Mouse (Mus musculus) kidney, adult 18-20 months (tissue): ENCODE measurements around the gene Gemin8.

Experiments used
- DNase-seq: peaks from one replicate; pipeline ENCODE4 v3.0.0; 2021

Gemin8 gene

GRCm38 (mm10) chrX:166169892-166170799 is at the start of gene Gemin8:
Gene Gemin8 (plus strand): TSS chrX:166170454.
- peak; percentile 94 for DNase-seq

DNA sequence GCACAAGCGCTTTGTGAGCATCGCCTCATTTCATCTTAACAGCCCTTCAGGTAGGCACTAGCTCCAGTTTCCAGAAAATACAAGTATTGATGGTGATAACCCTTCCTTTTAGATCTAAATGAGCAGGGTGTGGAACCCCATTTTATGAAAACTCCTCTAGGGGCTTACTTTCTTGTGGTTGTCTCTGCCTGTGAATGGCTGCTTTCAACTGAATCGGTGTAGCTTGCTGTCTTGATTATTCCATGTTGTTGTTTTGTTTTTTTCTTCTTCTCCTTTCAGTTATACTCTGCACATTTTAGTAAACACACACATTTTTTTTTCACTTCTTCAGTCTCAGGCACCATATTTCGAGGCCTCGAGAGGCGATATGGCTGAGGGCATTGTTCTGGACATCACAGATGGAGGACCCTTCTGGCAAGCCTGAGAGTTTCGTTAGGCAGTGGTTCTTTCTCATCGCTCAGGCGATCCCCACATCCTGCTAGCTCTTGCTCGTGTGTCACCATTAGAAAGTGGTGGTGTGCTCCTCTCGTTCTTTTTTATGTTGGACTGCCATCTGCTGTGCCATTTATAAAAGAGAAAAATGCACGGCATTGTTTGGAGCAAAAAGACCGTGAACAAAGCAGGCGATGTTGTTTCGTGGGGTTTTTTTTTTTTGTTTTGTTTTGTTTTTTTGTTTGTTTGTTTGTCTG is 23.0 kb upstream of the Gemin8 start:
- no peak for DNase-seq

DNA sequence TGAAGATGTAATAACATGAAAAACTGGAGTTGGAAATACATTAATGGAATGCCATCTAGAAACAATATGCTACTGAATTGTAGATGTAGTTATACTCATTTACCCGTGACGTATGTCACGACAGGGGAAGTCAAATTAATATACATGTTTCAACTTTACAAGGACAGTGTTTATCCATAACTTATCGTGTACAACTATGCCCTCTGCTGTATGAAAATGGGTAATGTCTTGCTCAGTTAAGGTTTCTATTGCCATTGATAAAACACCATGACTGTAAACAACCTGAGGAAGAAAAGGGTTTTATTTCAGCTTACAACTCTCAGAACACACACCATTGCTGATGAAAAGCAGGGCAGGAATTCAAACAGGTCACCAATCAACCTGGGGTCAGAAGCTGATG is 7.5 kb upstream of the Gemin8 start:
- no peak for DNase-seq

GRCm38 (mm10) chrX:166167307-166167706 is 2.9 kb upstream of the Gemin8 start:
- DNase-seq, result no peak

DNA sequence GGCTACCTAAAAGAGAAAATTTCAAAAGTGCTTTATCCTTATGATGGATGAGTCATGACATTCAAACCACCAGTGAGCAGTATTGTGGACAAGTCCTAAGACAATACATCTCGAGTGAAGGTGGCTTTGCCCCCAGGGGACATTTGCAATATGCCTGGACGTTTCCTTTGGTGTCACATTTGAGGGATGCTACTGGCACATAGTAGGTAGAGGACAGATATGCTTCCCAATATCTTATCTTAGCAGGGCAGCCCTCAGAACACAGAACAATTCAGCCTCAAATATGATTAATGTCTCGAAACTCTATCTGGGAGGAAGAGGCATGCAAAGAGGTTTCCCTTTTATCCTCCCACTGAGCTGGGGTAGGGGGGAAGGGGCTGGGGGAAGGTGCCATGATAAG is 2.3 kb upstream of the Gemin8 start:
- no peak for DNase-seq

DNA sequence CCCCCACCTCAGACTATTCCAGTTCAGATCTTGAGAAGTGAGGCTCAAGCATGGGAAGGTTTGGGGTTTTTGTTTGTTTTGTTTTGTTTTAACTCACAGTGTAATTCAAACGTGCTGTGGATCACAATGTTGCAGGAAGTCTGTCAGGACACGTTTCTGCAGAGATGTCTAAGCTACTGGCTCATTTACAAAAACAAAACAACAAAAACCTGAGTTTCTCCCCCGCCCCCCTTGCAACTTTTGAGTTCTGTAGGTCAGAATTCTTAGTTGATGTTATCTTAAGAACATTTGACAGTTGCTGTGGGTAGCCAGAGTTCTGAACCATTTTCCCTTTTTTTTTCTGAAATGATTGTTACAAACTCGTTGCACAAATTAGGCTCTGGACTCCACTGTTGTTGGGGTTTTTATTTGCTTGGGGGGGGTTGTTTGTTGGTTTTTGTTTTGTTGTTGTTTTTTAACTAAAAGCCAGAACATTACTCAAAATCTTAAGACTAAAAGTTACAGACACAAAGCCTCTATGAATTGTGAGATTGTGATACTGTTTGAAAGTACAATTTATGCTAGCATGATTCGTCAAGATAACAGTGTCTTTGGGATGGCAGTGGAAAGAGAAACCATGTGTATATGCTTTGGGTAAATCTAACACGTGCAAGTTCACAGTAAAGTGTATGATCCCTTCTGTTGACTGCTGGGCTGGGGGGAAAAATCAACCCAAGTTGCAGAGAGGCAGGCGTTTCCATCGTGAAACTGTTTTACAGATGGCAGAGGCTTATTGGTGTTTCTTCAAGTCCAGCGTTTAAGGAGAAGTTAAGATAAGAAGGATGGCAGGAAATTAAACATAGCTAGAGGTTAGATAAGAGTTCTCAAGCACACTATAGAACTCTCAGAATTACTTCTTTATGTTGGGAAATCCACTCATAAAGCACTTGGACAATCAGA is 815 bp downstream of the Gemin8 start:
- no peak for DNase-seq

- DNase-seq, result no peak
Measured at GRCm38 (mm10) chrX:166172041-166172440, 1.8 kb downstream of the Gemin8 start.

- no peak for DNase-seq
Measured at GRCm38 (mm10) chrX:166172661-166173060, 2.4 kb downstream of the Gemin8 start.

DNA sequence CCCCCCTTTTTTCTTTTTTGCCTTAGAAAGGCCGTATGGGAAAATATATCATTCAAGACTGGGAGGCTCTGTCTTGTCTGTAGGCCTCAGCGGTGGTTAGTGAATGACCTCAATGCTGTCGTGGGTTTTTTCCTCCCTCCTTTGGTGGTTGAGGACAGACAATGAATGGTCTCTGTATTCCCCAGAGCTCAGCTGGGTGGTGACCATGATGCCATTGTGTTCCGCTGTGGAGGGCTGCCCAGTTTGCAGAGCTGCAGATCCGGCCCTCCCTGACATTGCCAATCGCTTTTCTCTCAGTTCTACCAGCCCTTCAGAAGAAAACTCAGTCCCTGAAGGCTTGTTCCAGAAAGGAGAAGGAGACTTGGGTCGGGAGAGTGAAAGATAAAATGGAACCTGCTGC is 3.5 kb downstream of the Gemin8 start:
- DNase-seq, result no peak

GRCm38 (mm10) chrX:166177929-166178328 is 7.7 kb downstream of the Gemin8 start:
- DNase-seq, result no peak

DNA sequence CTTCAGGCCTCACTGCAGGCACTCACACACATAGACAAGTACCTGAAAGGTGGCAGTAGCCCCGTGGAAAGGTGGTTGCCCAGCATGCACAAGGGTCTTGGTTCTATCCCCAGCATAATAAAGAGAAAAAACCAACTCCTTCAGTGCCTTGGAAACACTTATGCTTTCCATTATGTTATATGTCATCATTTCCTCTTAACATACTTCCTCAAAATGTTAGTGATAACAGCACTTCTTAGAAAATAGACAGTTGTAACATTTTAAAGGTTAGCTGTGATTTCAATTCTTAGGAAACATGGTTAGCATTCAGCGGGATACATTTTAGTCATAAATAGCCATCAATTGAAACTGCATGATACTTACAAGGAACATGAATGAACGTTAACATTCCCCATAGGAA is 12.8 kb downstream of the Gemin8 start:
- no peak for DNase-seq

DNA sequence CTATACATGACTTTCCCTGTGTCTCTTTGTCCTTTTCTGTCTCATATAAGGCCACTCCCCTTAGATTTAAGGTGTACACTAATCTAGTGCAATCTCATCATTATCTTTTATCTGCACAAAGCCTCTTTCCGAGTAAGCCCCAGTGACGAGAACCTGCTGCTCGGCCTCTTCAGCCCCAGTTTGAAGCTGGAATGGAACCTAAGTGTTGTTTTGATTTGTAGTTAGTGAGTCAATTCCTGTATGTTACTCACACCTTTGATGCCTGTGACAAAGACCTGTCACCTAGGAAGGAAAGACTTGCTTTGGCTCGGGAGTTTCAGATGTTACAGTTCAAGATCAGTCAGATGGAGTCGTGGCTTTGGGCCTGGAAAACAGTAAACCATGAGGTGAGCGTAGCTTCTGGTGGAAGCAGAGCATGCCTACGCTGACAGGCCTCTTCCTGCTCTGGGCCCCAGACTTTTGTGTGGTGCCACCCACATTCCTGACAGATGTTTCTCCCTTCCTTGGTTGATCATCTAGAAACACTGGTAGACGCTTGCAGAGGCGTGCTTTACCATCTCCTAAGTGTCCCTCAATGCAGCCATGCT is 15.2 kb downstream of the Gemin8 start:
- DNase-seq, result no peak

- DNase-seq, result no peak
Measured at GRCm38 (mm10) chrX:166187803-166188202, 17.5 kb downstream of the Gemin8 start.

GRCm38 (mm10) chrX:166196327-166196726 is 26.1 kb downstream of the Gemin8 start:
- DNase-seq, result no peak

- no peak for DNase-seq
Measured at GRCm38 (mm10) chrX:166198266-166198665, 28.0 kb downstream of the Gemin8 start.

- no peak for DNase-seq
Measured at GRCm38 (mm10) chrX:166199812-166200211, 29.6 kb downstream of the Gemin8 start.

DNA sequence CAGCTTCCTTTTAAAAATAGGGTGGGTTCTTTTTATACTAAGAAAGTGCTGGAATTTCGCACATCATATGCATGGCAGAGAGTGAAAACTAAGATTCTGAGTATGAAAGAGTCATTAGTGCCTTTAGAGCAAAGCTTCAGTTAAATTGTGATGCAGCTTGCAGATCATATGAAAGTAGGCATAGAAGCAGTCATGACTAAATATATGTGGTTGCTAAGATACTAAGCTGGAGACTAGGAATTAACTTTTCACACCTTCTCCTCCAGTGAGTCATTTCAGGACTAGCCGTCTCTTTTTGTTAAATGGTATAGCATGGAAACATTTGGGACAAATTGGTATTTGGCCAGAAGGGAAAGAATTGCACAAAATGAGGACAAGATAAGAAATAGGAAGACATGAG is 44.3 kb downstream of the Gemin8 start:
- no peak for DNase-seq

DNA sequence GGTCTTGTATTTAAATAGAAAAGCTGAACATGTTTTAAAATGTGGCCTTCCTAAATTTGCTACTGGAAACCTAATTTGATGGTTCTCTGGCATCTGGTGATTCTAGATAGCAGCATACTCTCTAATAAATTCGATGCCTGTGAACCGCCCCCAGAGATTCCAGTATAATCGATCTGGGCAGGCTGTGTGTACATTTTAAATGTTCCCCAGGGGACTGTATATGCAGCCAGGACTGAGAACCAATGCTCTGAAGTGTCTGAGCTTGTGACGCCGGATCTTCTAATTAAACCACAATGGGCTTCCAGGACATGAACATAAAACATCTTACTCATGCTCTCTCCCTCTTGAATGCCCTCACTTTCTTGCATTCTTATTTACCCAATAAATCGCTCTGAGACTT is 46.0 kb downstream of the Gemin8 start:
- no peak for DNase-seq

DNA sequence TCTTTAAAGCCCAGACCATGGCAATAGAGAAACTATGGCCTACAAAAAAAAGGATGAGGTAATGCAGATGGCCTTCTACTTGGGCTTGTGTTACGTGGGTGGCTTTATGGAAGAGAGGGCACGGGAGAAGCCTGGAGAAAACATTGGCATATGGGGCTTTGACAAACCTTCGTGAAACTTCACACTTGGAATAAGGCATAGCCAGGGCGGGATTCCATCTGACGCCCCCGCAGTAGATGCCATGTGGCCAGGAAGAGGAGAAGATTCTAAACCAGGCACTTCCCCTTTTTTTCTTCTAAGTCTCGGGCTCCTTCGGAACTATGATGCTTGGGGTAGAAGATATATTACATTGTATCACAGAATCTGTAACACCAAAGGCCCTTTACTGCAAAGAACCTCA is 46.5 kb downstream of the Gemin8 start:
- DNase-seq, result no peak

GRCm38 (mm10) chrX:166219331-166219730 is 49.1 kb downstream of the Gemin8 start:
- DNase-seq, result no peak

- no peak for DNase-seq
Measured at GRCm38 (mm10) chrX:166226856-166227255, 56.6 kb downstream of the Gemin8 start.

- no peak for DNase-seq
Measured at GRCm38 (mm10) chrX:166229750-166230149, 59.5 kb downstream of the Gemin8 start.
